Mouse (Mus musculus) neural tube, embryonic 11.5 days (tissue): ENCODE measurements around the gene Wfikkn2. TPM values are rescaled to one million over a fixed set of nuclear protein-coding genes. Genes with fewer than 3 reads are reported as not detected.

ENCODE experiments used
- ATAC-seq: fragments of 200-750 bp; cut with Nextera tagmentation; 2 replicates; pipeline ENCODE4 v1.8.0; 2017; ENCODE audit warnings: moderate number of reproducible peaks, mild to moderate bottlenecking, moderate TSS enrichment, moderate library complexity; ENCODE audit not compliant: insufficient read depth, low FRiP score, low TSS enrichment
- DNase-seq: peaks from one replicate; pipeline ENCODE4 v3.0.0-alpha.2; 2015; ENCODE audit warnings: low spot score
- H3K27ac ChIP-seq: fragments of 300-500 bp; sonication (generic); 2 replicates; pipeline ENCODE4 v1.5.1; 2014; ENCODE audit warnings: low read depth, mild to moderate bottlenecking, low read length
- H3K27me3 ChIP-seq: fragments of 300-500 bp; sonication (generic); 2 replicates; pipeline ENCODE4 v1.6.1; 2014; ENCODE audit warnings: mild to moderate bottlenecking, low read length, mixed read lengths; ENCODE audit not compliant: control insufficient read depth, insufficient read depth
- H3K36me3 ChIP-seq: fragments of 300-500 bp; sonication (generic); 2 replicates; pipeline ENCODE4 v1.6.1; 2014; ENCODE audit warnings: mild to moderate bottlenecking, low read length, moderate library complexity, mixed read lengths; ENCODE audit not compliant: control insufficient read depth, insufficient read depth
- H3K4me1 ChIP-seq: fragments of 300-500 bp; sonication (generic); 2 replicates; pipeline ENCODE4 v1.6.1; 2014; ENCODE audit warnings: low read length, mixed read lengths; ENCODE audit not compliant: control insufficient read depth, insufficient read depth
- H3K4me2 ChIP-seq: fragments of 300-500 bp; sonication (generic); 2 replicates; pipeline ENCODE4 v1.6.1; 2014; ENCODE audit warnings: low read depth, mild to moderate bottlenecking, moderate library complexity
- H3K4me3 ChIP-seq: fragments of 300-500 bp; sonication (generic); 2 replicates; pipeline ENCODE4 v1.5.1; 2014; ENCODE audit warnings: low read depth, low read length
- H3K9ac ChIP-seq: fragments of 300-500 bp; sonication (generic); 2 replicates; pipeline ENCODE4 v1.6.1; 2014; ENCODE audit warnings: mild to moderate bottlenecking, low read length
- H3K9me3 ChIP-seq: fragments of 300-500 bp; sonication (generic); 2 replicates; pipeline ENCODE4 v1.6.1; 2016; ENCODE audit warnings: low read length; ENCODE audit not compliant: control insufficient read depth
- WGBS: fragments of 180-500 bp; shearing (Covaris S2); extraction: QIAGEN DNeasy Blood & Tissue Kit; methylation state at CpG from one replicate; pipeline ENCODE4 v1.1.7; 2014; 5-methylcytosine and 5-hydroxymethylcytosine counted together
- polyA plus RNA-seq: library from polyadenylated mRNA; unstranded; fragments of >200 nt; fragmentation: Nextera tagmentation; extraction: Ambion mirVana; gene quantifications from 2 replicates; pipeline ENCODE4 v1.2.1, GENCODE M21; 2014

Gene Wfikkn2
- polyA plus RNA-seq, 1 experiment from 2014 or later: 1.2 TPM

DNA sequence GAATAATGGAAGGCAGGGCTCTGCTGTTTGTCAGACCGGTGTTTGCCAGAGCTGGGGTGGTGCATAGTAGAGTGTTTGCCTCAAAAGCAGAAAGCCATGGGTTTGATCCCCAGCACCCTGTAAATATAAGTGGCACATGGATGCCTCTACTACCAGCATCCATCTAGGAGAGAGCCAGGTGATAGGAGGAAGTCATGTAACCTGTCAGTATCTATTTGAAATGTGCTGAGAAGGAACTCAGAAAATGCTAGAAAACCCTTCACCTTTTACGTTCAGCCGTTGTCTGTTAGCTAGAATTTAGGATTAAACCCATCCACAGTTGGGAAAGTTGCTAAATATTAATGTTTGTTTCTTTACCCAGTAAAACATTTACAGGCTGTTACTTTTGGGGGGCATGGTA is 30.2 kb downstream of the Wfikkn2 start:
- WGBS: 78% methylated on average over 3 of the region's 3 CpGs
- H3K27me3 ChIP-seq: no peaks in the 10 kb centered on the region
- peak overlapping the region; percentile 2; the same call in 1 of the 2 replicates for H3K27ac ChIP-seq
- no peak overlapping the region for H3K9ac ChIP-seq
- no peak overlapping the region for H3K4me2 ChIP-seq
- H3K4me1 ChIP-seq: peaks cover 11% of the 10 kb centered on the region
- ATAC-seq (no peak), DNase-seq (no peak)
- H3K36me3 ChIP-seq: no peaks in the 10 kb centered on the region; the same call in 1 of the 2 replicates
- no peaks in the 10 kb centered on the region for H3K9me3 ChIP-seq
- H3K4me3 ChIP-seq: no peak overlapping the region

DNA sequence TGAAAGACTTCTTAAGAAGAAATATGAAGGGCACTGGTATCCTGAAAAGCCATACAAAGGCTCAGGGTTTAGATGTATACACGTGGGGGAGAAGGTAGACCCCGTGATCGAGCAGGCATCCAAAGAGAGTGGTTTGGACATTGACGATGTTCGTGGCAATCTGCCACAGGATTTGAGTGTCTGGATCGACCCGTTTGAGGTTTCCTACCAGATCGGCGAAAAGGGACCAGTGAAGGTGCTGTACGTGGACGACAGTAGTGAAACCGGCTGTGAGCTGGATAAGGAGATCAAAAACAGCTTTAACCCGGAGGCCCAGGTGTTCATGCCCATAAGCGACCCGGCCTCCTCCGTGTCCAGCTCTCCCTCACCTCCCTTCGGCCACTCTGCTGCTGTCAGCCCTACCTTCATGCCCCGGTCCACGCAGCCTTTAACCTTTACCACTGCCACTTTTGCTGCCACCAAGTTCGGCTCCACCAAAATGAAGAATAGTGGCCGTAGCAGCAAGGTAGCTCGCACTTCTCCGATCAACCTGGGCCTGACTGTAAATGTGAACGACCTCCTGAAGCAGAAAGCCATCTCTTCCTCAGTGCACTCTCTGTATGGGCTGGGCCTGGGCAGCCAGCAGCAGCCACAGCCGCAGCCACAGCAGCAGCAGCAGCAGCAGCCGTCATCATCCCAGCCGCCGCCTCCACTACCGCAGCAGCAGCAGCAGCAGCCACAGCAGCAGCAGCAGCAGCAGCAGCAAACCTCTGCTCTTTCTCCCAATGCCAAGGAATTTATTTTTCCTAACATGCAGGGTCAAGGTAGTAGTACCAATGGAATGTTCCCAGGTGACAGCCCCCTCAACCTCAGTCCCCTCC is 31.8 kb downstream of the Wfikkn2 start:
- no peak overlapping the region for H3K9ac ChIP-seq
- H3K4me2 ChIP-seq: peak overlapping the region; percentile 34
- no peaks in the 10 kb centered on the region; the same call in 1 of the 2 replicates for H3K36me3 ChIP-seq
- 85% methylated on average over 29 of the region's 29 CpGs for WGBS
- H3K9me3 ChIP-seq: no peaks in the 10 kb centered on the region
- ATAC-seq (no peak), DNase-seq (no peak)
- no peak overlapping the region; the same call in 1 of the 2 replicates for H3K4me3 ChIP-seq
- H3K4me1 ChIP-seq: peaks cover 13% of the 10 kb centered on the region
- no peak overlapping the region for H3K27ac ChIP-seq
- H3K27me3 ChIP-seq: no peaks in the 10 kb centered on the region

DNA sequence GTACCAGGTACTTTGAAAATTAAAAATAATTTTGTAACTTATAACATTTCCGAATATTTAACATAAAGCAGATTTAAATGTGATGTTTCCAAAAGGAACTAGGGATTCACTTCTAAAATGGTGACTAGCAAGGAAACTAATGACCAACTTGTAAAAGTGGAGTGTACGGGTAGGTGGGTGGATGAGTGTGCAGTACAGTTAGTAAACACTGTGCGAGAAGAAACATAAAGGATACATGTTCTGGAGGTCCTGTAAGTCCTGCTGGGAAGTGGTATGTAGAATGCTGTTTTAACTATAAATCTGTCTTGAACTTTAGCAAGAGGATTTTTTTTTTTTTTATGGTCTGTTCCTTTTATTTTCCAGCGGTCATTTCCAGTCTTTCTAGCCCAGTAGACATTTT is 32.8 kb downstream of the Wfikkn2 start:
- H3K9ac ChIP-seq: no peak overlapping the region
- H3K4me1 ChIP-seq: peaks cover 13% of the 10 kb centered on the region
- DNase-seq: no peak
- no peak overlapping the region for H3K27ac ChIP-seq
- peak overlapping the region; percentile 96 for H3K4me3 ChIP-seq
- no peaks in the 10 kb centered on the region; the same call in 1 of the 2 replicates for H3K36me3 ChIP-seq
- no peaks in the 10 kb centered on the region for H3K27me3 ChIP-seq
- ATAC-seq: no peak
- WGBS: 70% methylated on average over 4 of the region's 4 CpGs
- H3K9me3 ChIP-seq: no peaks in the 10 kb centered on the region
- peak overlapping the region; percentile 43 for H3K4me2 ChIP-seq

DNA sequence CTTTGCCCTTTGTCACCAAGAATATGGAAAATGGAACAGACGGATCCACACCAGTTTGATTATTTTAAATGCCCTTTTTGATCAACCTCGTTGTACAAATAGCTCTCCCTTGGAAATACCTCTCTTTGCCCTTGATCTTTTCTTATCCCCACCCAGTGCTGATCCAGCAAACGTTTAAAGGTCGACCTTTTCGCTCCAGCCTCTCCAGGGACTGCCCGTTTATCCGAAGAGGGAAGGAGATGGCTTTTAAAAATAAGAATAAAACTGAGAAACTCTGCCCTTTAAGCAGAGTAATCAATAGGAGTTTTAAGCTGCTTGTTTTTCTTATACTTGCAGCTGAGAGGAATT is 33.3 kb downstream of the Wfikkn2 start:
- Histone ChIP-seq H3K36me3 (no peaks in the 10 kb centered on the region; the same call in 1 of the 2 replicates), H3K9me3 (no peaks in the 10 kb centered on the region), H3K9ac (peak overlapping the region; percentile 64), H3K27me3 (no peaks in the 10 kb centered on the region), H3K27ac (no peak overlapping the region), H3K4me2 (peak overlapping the region; percentile 43), H3K4me1 (peaks cover 13% of the 10 kb centered on the region), H3K4me3 (peak overlapping the region; percentile 96)
- no peak for ATAC-seq
- DNase-seq: no peak
- under 1% methylated on average over 7 of the region's 7 CpGs for WGBS

DNA sequence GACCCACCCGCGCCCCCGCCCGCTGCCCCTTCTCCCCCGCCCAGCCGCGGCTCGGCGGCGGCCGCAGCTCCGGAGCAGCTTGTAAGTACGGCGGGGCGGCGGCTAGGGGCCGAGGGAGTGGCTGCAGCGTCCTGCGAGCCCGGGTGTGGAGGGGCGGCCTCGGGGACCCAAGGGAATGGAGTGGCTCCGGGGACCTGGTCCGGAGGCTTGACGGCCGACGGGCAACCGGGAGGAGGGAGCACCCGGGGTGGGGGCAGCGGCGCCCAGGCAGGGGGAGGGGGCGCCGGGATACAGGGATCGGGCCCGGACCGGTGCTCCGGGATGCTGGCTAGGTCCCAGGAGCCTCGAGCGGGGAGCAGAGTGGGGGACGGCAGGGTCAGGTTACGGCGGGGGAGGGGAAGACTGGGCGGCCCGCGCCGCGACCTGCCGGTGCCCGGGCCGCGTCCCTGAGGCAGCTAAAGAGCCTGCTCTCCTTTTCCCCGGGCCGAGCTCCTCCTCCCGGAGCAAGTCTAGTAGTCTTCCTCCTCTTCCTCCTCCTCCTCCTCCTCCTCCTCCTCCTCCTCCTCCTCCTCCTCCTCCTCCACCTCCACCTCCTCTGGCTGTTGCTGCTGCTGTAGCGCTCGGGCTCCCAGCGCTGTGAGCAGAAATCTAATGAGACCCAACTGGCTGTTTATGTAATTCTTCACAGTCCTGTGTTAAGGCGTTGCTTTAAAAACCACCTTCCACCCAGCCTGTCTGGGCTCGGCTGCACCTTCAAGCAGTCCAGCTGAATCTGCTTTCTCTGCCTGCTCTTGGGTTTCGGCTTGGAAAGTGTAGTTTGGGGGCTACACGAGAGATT is 33.9 kb downstream of the Wfikkn2 start:
- ATAC-seq (peak; percentile 14), DNase-seq (peak; percentile 77)
- Histone ChIP-seq H3K27ac (peak overlapping the region; percentile 98), H3K4me2 (peak overlapping the region; percentile 43), H3K4me1 (peaks cover 13% of the 10 kb centered on the region), H3K9ac (peak overlapping the region; percentile 95), H3K27me3 (no peaks in the 10 kb centered on the region), H3K4me3 (peak overlapping the region; percentile 96), H3K9me3 (no peaks in the 10 kb centered on the region), H3K36me3 (no peaks in the 10 kb centered on the region; the same call in 1 of the 2 replicates)
- 0% methylated on average over 43 of the region's 61 CpGs for WGBS

DNA sequence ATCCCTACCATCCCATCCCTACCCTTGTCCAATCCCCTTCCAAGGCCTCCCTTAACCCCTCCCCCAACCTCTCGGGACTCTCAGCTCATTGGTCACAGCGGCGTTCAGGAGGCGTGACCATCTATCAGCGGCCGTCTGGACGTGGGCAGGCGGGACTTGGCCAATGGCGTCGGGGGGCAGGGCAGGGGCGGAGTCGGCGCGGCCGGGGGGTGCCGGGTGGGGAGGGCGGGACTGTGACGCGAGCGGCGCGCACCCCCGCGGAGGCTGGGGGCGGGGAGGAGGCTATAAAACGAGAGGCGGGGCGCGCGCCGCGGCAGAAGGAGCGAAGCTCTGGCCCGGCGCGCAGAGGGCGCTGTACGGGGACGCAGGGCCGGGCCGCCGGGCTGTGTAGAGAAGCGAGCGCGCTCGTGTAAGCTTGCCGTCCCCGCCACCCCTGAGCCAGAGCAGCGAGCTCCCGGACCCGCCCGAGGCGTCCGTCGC is 34.6 kb downstream of the Wfikkn2 start, which contains the start of gene Tob1:
TSS of gene Tob1 (plus strand) at position 331 of the 480 bp plus-strand sequence.
- Histone ChIP-seq H3K4me1 (peaks cover 13% of the 10 kb centered on the region), H3K27ac (peak within 1 kb of the TSS; percentile 98), H3K4me3 (peak within 1 kb of the TSS; percentile 96), H3K4me2 (peak within 1 kb of the TSS; percentile 97), H3K27me3 (no peaks in the 10 kb centered on the region), H3K36me3 (no peaks in the 10 kb centered on the region; the same call in 1 of the 2 replicates), H3K9ac (peak within 1 kb of the TSS; percentile 95), H3K9me3 (no peaks in the 10 kb centered on the region)
- peak; percentile 98 for DNase-seq
- ATAC-seq: peak; percentile 96
- 1% methylated on average over 30 of the region's 55 CpGs for WGBS

DNA sequence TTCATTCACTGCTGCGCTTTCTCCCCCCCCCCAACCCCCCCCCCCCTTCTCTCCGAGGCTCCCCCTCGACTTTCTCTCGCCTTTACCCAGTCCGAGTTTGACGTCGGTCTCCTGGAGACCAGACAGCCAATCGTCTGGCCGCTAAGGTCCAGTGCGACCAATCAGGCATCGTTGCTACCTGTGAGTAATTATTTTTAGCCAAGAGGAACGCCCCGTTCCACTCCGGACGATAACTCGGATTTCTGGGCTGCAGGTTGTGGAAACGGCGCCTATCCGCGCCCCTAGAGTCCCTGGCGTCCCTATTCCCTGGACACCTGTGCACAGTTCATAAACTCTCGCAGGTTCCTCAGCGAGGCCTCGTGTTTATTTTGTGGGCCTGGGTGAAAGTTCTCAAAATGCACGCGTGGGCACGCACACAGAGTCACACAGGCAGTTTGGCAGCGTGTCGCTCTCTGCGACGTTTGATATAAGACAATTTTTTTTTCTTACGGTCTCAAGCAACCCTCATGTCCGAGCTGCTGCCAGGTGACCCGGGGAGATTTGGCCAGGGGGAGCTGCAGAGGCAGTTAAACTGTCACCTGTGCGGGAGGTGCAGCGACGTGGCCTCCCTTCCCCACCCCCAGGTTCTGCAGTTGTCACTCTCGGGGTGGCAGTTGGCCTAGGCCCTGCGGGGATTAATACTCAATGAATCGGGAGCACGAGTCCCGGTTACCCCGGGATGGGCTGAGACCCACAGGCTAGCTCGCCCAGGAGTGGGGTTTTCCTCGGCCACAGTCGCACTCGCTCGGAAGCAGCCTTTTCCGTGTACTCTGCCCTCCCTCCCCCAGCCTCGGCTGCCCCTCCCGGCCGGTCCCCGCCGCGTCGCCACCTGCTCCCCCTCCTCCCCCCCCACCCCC is 35.4 kb downstream of the Wfikkn2 start:
- peak overlapping the region; percentile 92 for H3K27ac ChIP-seq
- H3K36me3 ChIP-seq: no peaks in the 10 kb centered on the region; the same call in 1 of the 2 replicates
- peaks cover 9% of the 10 kb centered on the region for H3K4me1 ChIP-seq
- no peaks in the 10 kb centered on the region for H3K9me3 ChIP-seq
- H3K9ac ChIP-seq: peak overlapping the region; percentile 65
- H3K4me2 ChIP-seq: peak overlapping the region; percentile 97
- peak overlapping the region; percentile 96 for H3K4me3 ChIP-seq
- DNase-seq (peak; percentile 89), ATAC-seq (peak; percentile 78)
- WGBS: 0% methylated on average over 43 of the region's 56 CpGs
- no peaks in the 10 kb centered on the region for H3K27me3 ChIP-seq

DNA sequence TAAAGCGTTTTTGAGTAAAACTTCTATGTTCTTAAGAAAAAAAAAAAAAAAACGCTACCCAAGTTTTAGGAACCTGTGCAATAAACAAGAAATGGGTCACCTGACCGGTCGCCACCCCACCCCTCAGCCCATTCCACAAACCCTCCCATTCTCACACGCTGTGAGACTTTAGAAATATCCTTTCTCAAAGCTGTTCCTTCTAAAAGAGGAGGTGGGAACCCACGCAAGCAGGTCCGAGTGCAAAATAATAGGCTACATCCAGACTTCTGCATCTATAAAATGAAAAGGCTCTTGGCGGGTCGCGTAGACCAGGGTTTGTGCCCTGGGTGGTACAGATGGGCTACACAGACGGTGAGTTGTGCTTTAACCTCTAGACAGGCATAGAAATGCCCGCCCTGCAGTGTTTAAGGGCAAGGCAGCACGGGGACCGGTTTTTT is 36.1 kb downstream of the Wfikkn2 start:
- DNase-seq (no peak), ATAC-seq (no peak)
- H3K27me3 ChIP-seq: no peaks in the 10 kb centered on the region
- H3K4me2 ChIP-seq: peak overlapping the region; percentile 76
- no peaks in the 10 kb centered on the region; the same call in 1 of the 2 replicates for H3K36me3 ChIP-seq
- H3K4me1 ChIP-seq: peaks cover 8% of the 10 kb centered on the region; the same call in 1 of the 2 replicates
- peak overlapping the region; percentile 54 for H3K9ac ChIP-seq
- no peaks in the 10 kb centered on the region for H3K9me3 ChIP-seq
- peak overlapping the region; percentile 96 for H3K4me3 ChIP-seq
- peak overlapping the region; percentile 90 for H3K27ac ChIP-seq
- 2% methylated on average over 14 of the region's 14 CpGs for WGBS
